Mouse (Mus musculus) C2C12 (cell line): ENCODE measurements at regions not wholly inside any gene's neighbourhood (a gene's known extent, or its start where the extent isn't known, plus 50 kb on each side); places are given as distances from the start of the nearest gene placed in this dataset.

Experiments
- H3K27me3 ChIP-seq: one replicate; pipeline ENCODE4 v1.6.1; 2011; ENCODE audit not compliant: control insufficient read depth, insufficient read depth, insufficient read length
- H3K36me3 ChIP-seq: one replicate; pipeline ENCODE4 v1.6.1; 2011; ENCODE audit not compliant: control insufficient read depth, insufficient read depth
- H3K4me3 ChIP-seq: one replicate; pipeline ENCODE4 v1.5.1; 2011; ENCODE audit warnings: mild to moderate bottlenecking, control low read depth; ENCODE audit not compliant: poor library complexity, insufficient read depth, severe bottlenecking
- H3K79me2 ChIP-seq: one replicate; pipeline ENCODE4 v1.6.1; 2011; ENCODE audit not compliant: control insufficient read depth, insufficient read depth
- H3K79me3 ChIP-seq: one replicate; pipeline ENCODE4 v1.6.1; 2011; ENCODE audit warnings: low read depth, control low read depth
- H3ac ChIP-seq: one replicate; pipeline ENCODE3; 2011; ENCODE audit warnings: low read depth; ENCODE audit not compliant: control insufficient read depth, insufficient read length
- CEBPB ChIP-seq: IDR thresholded peaks from one replicate; pipeline ENCODE4 v1.6.1; 2011; ENCODE audit warnings: low read depth, mild to moderate bottlenecking, control low read depth, moderate library complexity
- CTCF ChIP-seq: IDR thresholded peaks from one replicate; pipeline ENCODE4 v1.5.1; 2011; ENCODE audit not compliant: control insufficient read depth, insufficient read depth, insufficient read length
- FOSL1 ChIP-seq: IDR thresholded peaks from one replicate; pipeline ENCODE4 v1.8.0; 2011; ENCODE audit warnings: mild to moderate bottlenecking, low read length; ENCODE audit not compliant: poor library complexity, insufficient read depth, severe bottlenecking
- MAX ChIP-seq: IDR thresholded peaks from one replicate; pipeline ENCODE4 v1.6.1; 2011; ENCODE audit warnings: mild to moderate bottlenecking, control low read depth
- MYOD1 ChIP-seq: IDR thresholded peaks from one replicate; pipeline ENCODE4 v1.6.1; 2011; ENCODE audit warnings: low read depth; ENCODE audit not compliant: control insufficient read depth, insufficient read length
- MYOG ChIP-seq: IDR thresholded peaks from one replicate; pipeline ENCODE4 v1.6.1; 2011; ENCODE audit not compliant: control insufficient read depth, insufficient read length; ENCODE audit errors: extremely low read depth
- USF1 ChIP-seq: IDR thresholded peaks from one replicate; pipeline ENCODE4 v1.6.1; 2011; ENCODE audit warnings: low read depth, mild to moderate bottlenecking, control low read depth, moderate library complexity

GRCm38 (mm10) chr9:59232682-59233081 lies 58.7 kb upstream of the Adpgk start:
- no peak for TF ChIP-seq MAX
- no peak for TF ChIP-seq FOSL1
- TF ChIP-seq MYOG = no peak
- TF ChIP-seq MYOD1 = no peak
- TF ChIP-seq CTCF = no peak
- TF ChIP-seq CEBPB = no peak
- no peak for TF ChIP-seq USF1
- peaks cover 4% of the 10 kb centered on the region for H3K27me3 ChIP-seq
- H3K36me3 ChIP-seq = no peaks in the 10 kb centered on the region
- no peak overlapping the region for H3K4me3 ChIP-seq
- no peaks in the 10 kb centered on the region for H3K79me2 ChIP-seq
- H3ac ChIP-seq = no peak overlapping the region
- no peaks in the 10 kb centered on the region for H3K79me3 ChIP-seq

- no peak for TF ChIP-seq MYOD1
- no peak for TF ChIP-seq CTCF
- no peak for TF ChIP-seq MAX
- TF ChIP-seq CEBPB = no peak
- no peak for TF ChIP-seq USF1
- no peak for TF ChIP-seq MYOG
- no peak for TF ChIP-seq FOSL1
- no peaks in the 10 kb centered on the region for H3K79me2 ChIP-seq
- H3K27me3 ChIP-seq = peaks cover 4% of the 10 kb centered on the region
- H3K36me3 ChIP-seq = no peaks in the 10 kb centered on the region
- no peak overlapping the region for H3ac ChIP-seq
- H3K4me3 ChIP-seq = no peak overlapping the region
- no peaks in the 10 kb centered on the region for H3K79me3 ChIP-seq
These were observed 59.4 kb upstream of the Adpgk start for GRCm38 (mm10) chr9:59231947-59232346.

GRCm38 (mm10) chr9:59231186-59231585 lies 60.2 kb upstream of the Adpgk start:
- no peak overlapping the region for H3ac ChIP-seq
- peaks cover 4% of the 10 kb centered on the region for H3K27me3 ChIP-seq
- H3K79me2 ChIP-seq = no peaks in the 10 kb centered on the region
- TF ChIP-seq CTCF (no peak), MAX (no peak), MYOD1 (no peak), CEBPB (no peak), USF1 (no peak), FOSL1 (no peak), MYOG (no peak)
- no peaks in the 10 kb centered on the region for H3K79me3 ChIP-seq
- H3K36me3 ChIP-seq = no peaks in the 10 kb centered on the region
- H3K4me3 ChIP-seq = no peak overlapping the region

- no peak overlapping the region for H3ac ChIP-seq
- H3K79me3 ChIP-seq = no peaks in the 10 kb centered on the region
- TF ChIP-seq FOSL1 = no peak
- no peak for TF ChIP-seq CTCF
- no peak for TF ChIP-seq MYOG
- no peak for TF ChIP-seq MYOD1
- no peak for TF ChIP-seq CEBPB
- TF ChIP-seq MAX = no peak
- no peak for TF ChIP-seq USF1
- H3K4me3 ChIP-seq = no peak overlapping the region
- H3K79me2 ChIP-seq = no peaks in the 10 kb centered on the region
- no peaks in the 10 kb centered on the region for H3K36me3 ChIP-seq
- peaks cover 4% of the 10 kb centered on the region for H3K27me3 ChIP-seq
These were observed 61.2 kb upstream of the Adpgk start for GRCm38 (mm10) chr9:59230161-59230560.

- H3ac ChIP-seq = no peak overlapping the region
- H3K79me3 ChIP-seq = no peaks in the 10 kb centered on the region
- no peak overlapping the region for H3K4me3 ChIP-seq
- TF ChIP-seq FOSL1 (no peak), USF1 (no peak), MAX (no peak)
- H3K36me3 ChIP-seq = no peaks in the 10 kb centered on the region
- peaks cover 5% of the 10 kb centered on the region for H3K27me3 ChIP-seq
- no peaks in the 10 kb centered on the region for H3K79me2 ChIP-seq
These were observed 63.4 kb upstream of the Adpgk start for GRCm38 (mm10) chr9:59227948-59228347.

- no peaks in the 10 kb centered on the region for H3K79me3 ChIP-seq
- H3K79me2 ChIP-seq = no peaks in the 10 kb centered on the region
- no peaks in the 10 kb centered on the region for H3K36me3 ChIP-seq
- H3ac ChIP-seq = no peak overlapping the region
- no peak overlapping the region for H3K4me3 ChIP-seq
- peaks cover 13% of the 10 kb centered on the region for H3K27me3 ChIP-seq
- TF ChIP-seq MAX (no peak), MYOG (no peak), FOSL1 (no peak), CTCF (no peak), CEBPB (no peak), USF1 (no peak), MYOD1 (no peak)
These were observed 65.0 kb upstream of the Adpgk start for GRCm38 (mm10) chr9:59226361-59226760.
